Mouse (Mus musculus) hematopoietic stem cell, adult 5-6 weeks (primary cell): ENCODE results near the gene Creb1. TPM values are rescaled to one million over a fixed set of nuclear protein-coding genes. Genes with fewer than 3 reads are reported as not detected.

Experiments
- ATAC-seq, 2 experiments: fragments of 125-278 bp in 1 of 2; replicated peaks in 1 of 2; 2 replicates each; pipeline ENCODE4 v1.8.0; 2016 to 2017; ENCODE audit warnings: inconsistent platforms in 2 of 2, mild to moderate bottlenecking in 2 of 2, moderate number of reproducible peaks in 2 of 2, low read depth in 1 of 2, moderate TSS enrichment in 1 of 2; ENCODE audit not compliant: low FRiP score in 2 of 2, poor library complexity in 2 of 2, severe bottlenecking in 2 of 2, insufficient read depth in 1 of 2, low TSS enrichment in 1 of 2
- total RNA-seq: library from RNA; stranded (forward); fragments of 172-1452, 232-1000 nt; gene quantifications from 2 replicates; pipeline ENCODE4 v1.2.3, GENCODE M21; 2017

The Creb1 gene
- total RNA-seq, result 89.2 and 94.5 TPM in 2 replicates

DNA sequence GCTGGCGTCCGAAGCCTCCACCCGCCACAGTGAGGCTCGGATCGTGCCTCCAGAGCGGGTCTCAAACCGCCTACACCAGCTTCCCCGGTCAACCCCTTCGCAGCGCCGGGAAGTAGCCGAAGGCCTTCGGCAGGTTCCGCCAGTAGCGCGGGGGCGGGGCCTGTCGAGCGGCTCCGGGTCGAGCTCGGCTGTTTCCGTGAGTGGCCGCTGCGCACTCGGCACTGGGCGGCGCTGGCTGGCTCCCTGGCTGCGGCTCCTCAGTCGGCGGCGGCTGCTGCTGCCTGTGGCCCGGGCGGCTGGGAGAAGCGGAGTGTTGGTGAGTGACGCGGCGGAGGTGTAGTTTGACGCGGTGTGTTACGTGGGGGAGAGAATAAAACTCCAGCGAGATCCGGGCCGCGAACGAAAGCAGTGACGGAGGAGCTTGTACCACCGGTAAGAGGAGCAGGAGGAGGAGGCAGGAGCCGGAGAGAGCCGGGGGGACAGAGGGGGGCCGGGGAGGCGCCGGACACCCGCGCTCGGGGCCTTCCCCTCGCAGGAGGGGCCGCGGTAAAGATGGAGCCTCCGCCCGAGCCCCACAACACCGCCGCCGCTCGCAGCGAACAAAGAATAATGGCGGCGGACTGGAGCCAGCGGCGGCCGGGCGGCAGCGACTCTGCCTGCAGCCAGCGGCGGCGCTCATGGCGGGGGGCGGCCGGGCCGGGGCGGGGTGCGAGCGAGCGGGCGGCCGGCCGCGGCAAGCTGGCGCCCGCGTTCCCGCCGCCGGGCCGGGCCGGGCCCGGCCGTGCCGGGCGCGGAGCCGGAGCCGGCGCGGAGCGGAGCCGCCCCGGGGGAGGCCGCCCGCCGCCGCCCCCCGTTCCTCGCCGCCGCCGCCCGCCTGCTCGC lies at the start of gene Creb1:
Gene Creb1, plus strand, starts transcription at position 57 of the 882 bp plus-strand sequence.
- peak; percentile 84 to 89 for ATAC-seq

- ATAC-seq, result no peak
Measured at GRCm38 (mm10) chr1:64488521-64489029, 43.9 kb upstream of the Creb1 start.

GRCm38 (mm10) chr1:64496803-64497202 lies 35.6 kb upstream of the Creb1 start:
- no peak for ATAC-seq

- ATAC-seq, result no peak
Measured at GRCm38 (mm10) chr1:64501382-64502140, 30.9 kb upstream of the Creb1 start.

DNA sequence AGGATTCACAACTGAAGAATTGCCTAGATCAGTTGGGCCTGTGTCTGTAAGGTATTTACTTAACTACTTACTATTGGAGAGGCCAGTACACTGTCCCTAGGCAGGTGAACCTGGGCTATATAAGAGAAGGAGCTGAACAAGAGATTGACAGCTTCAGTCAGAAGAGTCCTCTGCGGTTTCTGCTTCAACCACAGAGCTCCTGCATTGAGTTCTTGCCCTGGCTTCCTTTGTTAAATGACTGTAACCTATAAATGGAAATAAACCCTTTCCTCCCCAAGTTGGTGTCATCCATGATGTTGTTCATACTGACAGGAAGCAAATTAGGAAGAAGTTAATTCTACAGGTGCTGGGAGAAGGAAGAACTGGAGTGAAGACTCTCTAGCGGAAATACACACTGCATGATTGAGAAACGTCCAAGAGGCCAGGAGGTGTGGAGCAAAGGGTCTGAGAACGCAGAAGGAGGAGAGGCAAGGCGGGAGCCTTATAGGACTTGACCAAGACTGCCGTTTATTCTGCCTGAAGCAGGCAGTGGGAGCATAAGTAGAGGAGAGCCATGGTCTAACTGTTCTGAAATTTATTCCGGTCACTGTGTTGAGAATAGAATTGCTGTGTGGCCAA lies 23.9 kb upstream of the Creb1 start:
- peak; percentile 25 to 27; a peak in 3 of 4 replicates for ATAC-seq

GRCm38 (mm10) chr1:64509678-64510077 lies 22.8 kb upstream of the Creb1 start:
- ATAC-seq, result no peak

- ATAC-seq, result no peak
Measured at GRCm38 (mm10) chr1:64514184-64514583, 18.3 kb upstream of the Creb1 start.

GRCm38 (mm10) chr1:64516593-64516992 lies 15.9 kb upstream of the Creb1 start:
- ATAC-seq, result no peak

DNA sequence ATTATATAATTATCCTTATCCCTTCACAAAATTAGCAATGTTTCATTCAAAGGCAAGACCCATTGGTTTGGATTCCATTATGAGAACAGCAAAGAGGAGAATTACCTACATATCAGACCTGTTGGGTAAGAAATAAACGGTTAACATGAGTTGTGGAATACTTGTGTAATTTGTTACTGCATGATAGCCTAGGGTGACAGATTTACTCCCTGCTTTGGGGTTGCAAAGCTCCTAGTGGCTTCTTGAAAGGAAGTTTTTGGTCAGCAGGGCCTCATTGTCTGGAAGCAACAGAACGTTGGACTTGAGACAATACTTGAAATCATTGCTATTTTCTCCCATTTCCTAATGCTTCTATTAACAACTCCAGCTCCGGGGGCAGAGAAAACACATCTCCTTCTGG lies 14.0 kb upstream of the Creb1 start:
- no peak; a peak in 1 of 4 replicates for ATAC-seq

- ATAC-seq, result no peak
Measured at GRCm38 (mm10) chr1:64519345-64519744, 13.1 kb upstream of the Creb1 start.

DNA sequence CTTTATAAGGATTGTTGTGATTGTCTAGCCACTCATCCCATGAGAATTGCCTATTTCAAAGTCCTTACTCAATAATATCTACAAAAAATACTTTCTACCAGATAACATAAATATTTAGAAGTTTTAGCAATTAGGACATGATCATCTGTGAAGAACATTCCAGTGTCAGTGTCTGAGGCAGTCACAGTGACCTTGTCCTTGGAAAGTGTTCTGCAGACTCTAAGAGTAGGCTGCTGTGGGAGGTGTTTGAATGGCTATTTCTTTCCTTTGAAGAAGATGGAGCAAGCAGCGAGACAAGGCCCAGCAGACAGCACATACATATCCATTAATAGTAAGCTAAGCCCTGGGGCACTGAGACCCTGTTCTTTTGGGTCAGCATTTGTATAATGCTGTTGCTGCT lies 12.5 kb upstream of the Creb1 start:
- no peak for ATAC-seq

DNA sequence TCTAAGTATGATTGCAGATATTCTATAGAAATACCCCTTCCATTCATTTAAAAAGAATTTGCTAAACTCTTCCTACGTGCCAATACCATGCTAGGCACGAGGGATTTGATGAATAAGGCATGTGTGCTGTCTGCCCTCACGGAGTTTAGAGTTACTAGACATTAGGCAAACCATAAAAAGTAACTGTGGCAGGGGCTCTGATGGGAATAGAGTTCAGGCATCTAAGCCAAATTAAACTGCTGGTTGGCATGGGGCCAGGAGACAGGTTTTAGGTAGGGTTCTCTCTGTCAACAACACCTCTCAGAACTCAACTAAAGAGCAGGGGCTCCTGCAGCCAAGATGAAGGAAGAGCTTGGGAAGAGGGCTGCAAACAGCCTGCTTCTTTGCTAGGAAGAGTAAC lies 10.7 kb upstream of the Creb1 start:
- no peak for ATAC-seq

DNA sequence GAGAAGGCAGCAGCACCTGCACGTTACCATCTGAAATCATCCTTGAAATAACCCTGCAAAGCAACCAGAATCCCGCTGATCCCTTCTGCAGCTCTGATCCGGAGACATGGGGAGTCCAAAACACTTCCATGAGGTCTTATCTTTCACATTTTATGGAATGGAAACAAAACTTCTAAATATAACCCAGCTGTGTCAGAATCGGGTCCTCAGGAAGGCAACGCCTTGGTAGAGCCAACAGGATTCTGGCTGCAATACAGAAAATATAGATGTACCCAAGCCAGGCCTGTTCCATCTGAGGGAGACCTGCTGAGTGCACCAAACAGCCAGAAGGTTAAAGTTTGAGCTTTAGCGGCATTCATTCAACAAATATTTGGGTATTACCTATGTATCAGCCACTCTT lies 9.8 kb upstream of the Creb1 start:
- ATAC-seq, result no peak

DNA sequence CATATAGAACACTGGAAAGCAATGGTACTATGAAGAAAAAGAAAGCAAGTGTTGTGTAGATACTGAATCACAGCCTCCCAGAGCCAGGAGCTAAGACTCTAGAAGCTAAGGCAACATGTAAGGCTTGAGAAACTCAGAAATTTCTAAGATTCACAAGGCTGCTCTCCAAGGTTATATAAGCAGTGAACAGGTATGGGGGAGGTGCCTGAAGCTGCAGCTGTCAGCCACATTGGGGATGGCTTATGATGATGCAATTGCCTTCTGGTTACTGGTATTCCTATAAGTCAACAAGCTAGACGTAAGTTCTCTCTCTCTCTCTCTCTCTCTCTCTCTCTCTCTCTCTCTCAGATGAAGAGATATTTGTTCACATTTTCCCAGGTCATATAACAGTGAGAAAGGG lies 9.3 kb upstream of the Creb1 start:
- ATAC-seq, result no peak

- ATAC-seq, result no peak
Measured at GRCm38 (mm10) chr1:64524661-64525060, 7.8 kb upstream of the Creb1 start.

- 0 out of 4 replicates have a peak, but pooled peaks of 1 of the 2 experiments have one; percentile 18 for ATAC-seq
Measured at GRCm38 (mm10) chr1:64527626-64528025, 4.8 kb upstream of the Creb1 start.

DNA sequence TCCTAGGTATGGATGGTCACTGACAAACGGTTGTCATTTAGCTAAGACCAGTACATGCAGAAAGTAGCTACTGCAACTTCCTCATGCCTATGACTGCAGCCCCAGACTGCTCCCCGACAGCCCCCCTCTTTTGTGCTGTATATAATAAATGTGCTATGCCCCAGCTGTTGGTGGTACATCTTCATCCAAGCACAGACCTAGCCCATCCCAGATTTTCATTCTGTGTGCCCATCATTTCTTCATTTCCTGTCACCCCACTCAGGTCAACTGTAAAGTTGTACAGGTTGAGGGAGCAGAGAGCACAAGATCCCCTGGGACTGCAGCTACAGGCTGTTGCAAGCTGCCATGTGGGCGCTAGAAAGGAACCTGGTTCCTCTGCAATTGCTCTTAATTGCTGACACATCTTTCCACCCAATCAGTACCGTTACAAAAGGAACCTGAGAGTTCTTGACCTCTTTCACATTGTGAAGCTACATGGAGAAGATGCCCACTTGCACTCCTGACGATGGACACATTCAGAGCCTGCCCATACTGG lies 2.6 kb upstream of the Creb1 start:
- no peak for ATAC-seq
